Comparison of ENCODE assay signal across 9 mouse cellular contexts in genomic region chr3:29082996-29083350, GRCm38 (mm10). TPM values are rescaled to one million over a fixed set of nuclear protein-coding genes. Genes with fewer than 3 reads are reported as not detected.
A peak's percentile ranks its signal among the peaks of the same experiment; 100 is the strongest.
DNase-seq lines count a peak whose midpoint lies in the region; ATAC-seq and TF ChIP-seq lines count a peak whose summit lies in the region.
"Had no signal": no experiment of that assay in that cellular context is flagged by ENCODE, and none has a peak within 500 bp of the region (broad histone marks: within the 10 kb centered on the region; RNA-seq: fewer than 3 reads in every experiment).

No protein-coding gene starts in this region.

- H3K27ac ChIP-seq in gastrocnemius, adult 2 months: no peak overlapping the region
- no peak overlapping the region for H3K27ac ChIP-seq in neural tube, embryonic 11.5 days (ENCODE audit: low read depth, low read length)
- H3K27ac ChIP-seq in liver, embryonic 11.5 days (ENCODE audit: low read depth, low read length): no peak overlapping the region
- no peak overlapping the region for H3K27ac ChIP-seq in stomach, postnatal 0 days (replicated peaks)

- no peak for TF ChIP-seq CTCF in gastrocnemius, adult 2 months (IDR thresholded peaks at IDR 0.05)
- no peak for TF ChIP-seq CTCF in stomach, postnatal 0 days (IDR thresholded peaks at IDR 0.05; ENCODE audit: low read depth)

- intact Hi-C loops in gastrocnemius, adult 2 months (cut with DNase I): no loop called here
- intact Hi-C loops in gastrocnemius, postnatal 14 days (cut with DNase I; ENCODE audit: low total_unique reads): no loop called here

- H3K27me3 ChIP-seq in neural tube, embryonic 11.5 days (ENCODE audit: control insufficient read depth, insufficient read depth, low read length): no peaks in the 10 kb centered on the region
- H3K27me3 ChIP-seq in liver, embryonic 11.5 days (replicated peaks; ENCODE audit: control insufficient read depth, insufficient read depth, low read length): peaks cover 30% of the 10 kb centered on the region
- no peaks in the 10 kb centered on the region; the same call in 1 of the 2 replicates for H3K27me3 ChIP-seq in stomach, postnatal 0 days (ENCODE audit: control insufficient read depth, insufficient read depth, low read length)

- peak overlapping the region; percentile 58 for H3K9ac ChIP-seq in neural tube, embryonic 11.5 days (ENCODE audit: low read length)
- no peak overlapping the region for H3K9ac ChIP-seq in liver, embryonic 11.5 days (ENCODE audit: low read depth, low read length)
- H3K9ac ChIP-seq in stomach, postnatal 0 days (ENCODE audit: low read length): no peak overlapping the region

- H3K4me1 ChIP-seq in neural tube, embryonic 11.5 days (ENCODE audit: control insufficient read depth, insufficient read depth, low read length): peaks cover 7% of the 10 kb centered on the region; the same call in 1 of the 2 replicates
- H3K4me1 ChIP-seq in liver, embryonic 11.5 days (replicated peaks; ENCODE audit: control insufficient read depth, insufficient read depth, low read length): no peaks in the 10 kb centered on the region
- H3K4me1 ChIP-seq in stomach, postnatal 0 days (replicated peaks; ENCODE audit: control insufficient read depth, insufficient read depth): no peaks in the 10 kb centered on the region

- peak overlapping the region; percentile 95 for H3K4me2 ChIP-seq in neural tube, embryonic 11.5 days (ENCODE audit: low read depth)
- peak overlapping the region; percentile 56 for H3K4me2 ChIP-seq in liver, embryonic 11.5 days
- peak overlapping the region; percentile 56 for H3K4me2 ChIP-seq in stomach, postnatal 0 days (replicated peaks; ENCODE audit: low read depth)

- H3K4me3 ChIP-seq in gastrocnemius, adult 2 months: peak overlapping the region; percentile 67
- peak overlapping the region; percentile 55 for H3K4me3 ChIP-seq in neural tube, embryonic 11.5 days (ENCODE audit: low read depth, low read length)
- H3K4me3 ChIP-seq in liver, embryonic 11.5 days (ENCODE audit: low read depth, low read length): peak overlapping the region; percentile 37
- H3K4me3 ChIP-seq in stomach, postnatal 0 days (ENCODE audit: low read depth, low read length): peak overlapping the region; percentile 35

- 4% methylated on average over 12 of the region's 12 CpGs for WGBS in neural tube, embryonic 11.5 days
- 4% methylated on average over 12 of the region's 12 CpGs for WGBS in liver, embryonic 11.5 days
- WGBS in stomach, postnatal 0 days: 5% methylated on average over 12 of the region's 12 CpGs

- TF ChIP-seq EP300 in stomach, postnatal 0 days (optimal IDR thresholded peaks at IDR 0.05): no peak

- H3K36me3 ChIP-seq in neural tube, embryonic 11.5 days (ENCODE audit: control insufficient read depth, insufficient read depth, low read length): no peaks in the 10 kb centered on the region
- no peaks in the 10 kb centered on the region for H3K36me3 ChIP-seq in liver, embryonic 11.5 days (ENCODE audit: control insufficient read depth, insufficient read depth, low read length)
- H3K36me3 ChIP-seq in stomach, postnatal 0 days (ENCODE audit: control insufficient read depth, insufficient read depth, low read length): no peaks in the 10 kb centered on the region

- DNase-seq in gastrocnemius, adult 2 months: no peak
- no peak for DNase-seq in gastrocnemius, postnatal 10 days
- DNase-seq in neural tube, embryonic 11.5 days (ENCODE audit: low spot score): no peak
- no peak for DNase-seq in neural tube, embryonic 10.5 days (ENCODE audit: extremely low spot score, low spot score)
- DNase-seq in liver, embryonic 11.5 days (ENCODE audit: low spot score): no peak
- no peak for DNase-seq in stomach, postnatal 0 days (ENCODE audit: low spot score)
- no peak for DNase-seq in adrenal gland, postnatal 36 days
- DNase-seq in gastrocnemius, postnatal 14 days: no peak

- no peaks in the 10 kb centered on the region for H3K9me3 ChIP-seq in neural tube, embryonic 11.5 days (ENCODE audit: control insufficient read depth, low read length)
- H3K9me3 ChIP-seq in liver, embryonic 11.5 days (ENCODE audit: control insufficient read depth, low read length): no peaks in the 10 kb centered on the region
- no peaks in the 10 kb centered on the region for H3K9me3 ChIP-seq in stomach, postnatal 0 days (ENCODE audit: control insufficient read depth, low read length)

- ATAC-seq in neural tube, embryonic 11.5 days (ENCODE audit: insufficient read depth, low FRiP score, low TSS enrichment): no peak
- no peak for ATAC-seq in liver, embryonic 11.5 days (replicated peaks; ENCODE audit: low FRiP score)
- no peak for ATAC-seq in stomach, postnatal 0 days (ENCODE audit: low FRiP score, low TSS enrichment)

RNA-seq across cellular contexts. Expression of gene Egfem1, which starts 1.1 kb away (rescaled TPM):
- total RNA-seq in gastrocnemius, adult 2 months (2021): under 1 TPM in 1 of 2 experiments, not detected in 1; 0.08 TPM
- total RNA-seq in gastrocnemius, postnatal 10 days (2021): under 1 TPM; 0.61 to 0.99 TPM
- 4.4 and 5.1 TPM in 2 replicates for polyA plus RNA-seq in neural tube, embryonic 11.5 days (2014; fragmentation: Nextera tagmentation; extraction: Ambion mirVana)
- polyA plus RNA-seq in liver, embryonic 11.5 days (2014; fragmentation: Nextera tagmentation; extraction: Ambion mirVana): not detected in 2 replicates
- polyA plus RNA-seq in stomach, postnatal 0 days (2015; fragmentation: Nextera tagmentation; extraction: Ambion mirVana): 0.16 and 0.21 TPM in 2 replicates
- total RNA-seq in adrenal gland, postnatal 36 days (2021): under 1 TPM in 1 of 2 experiments, not detected in 1; 0.36 TPM
- total RNA-seq in gastrocnemius, postnatal 14 days (2021): under 1 TPM; 0.25 to 0.29 TPM
- total RNA-seq: adrenal gland, adult 18-20 months had no signal
